Mouse (Mus musculus): Measurements from ENCODE around the gene Gm5089. TPM values are rescaled to one million over a fixed set of nuclear protein-coding genes. Genes with fewer than 3 reads are reported as not detected.
A peak's percentile ranks its signal among the peaks of the same experiment; 100 is the strongest.
"Not testable (repeated sequence)": the region's sequence is repeated elsewhere in the genome, so short reads cannot be mapped to it uniquely, and the experiment has no call there.

Gene Gm5089
- total and polyA plus RNA-seq, 3 experiments = not detected

DNA sequence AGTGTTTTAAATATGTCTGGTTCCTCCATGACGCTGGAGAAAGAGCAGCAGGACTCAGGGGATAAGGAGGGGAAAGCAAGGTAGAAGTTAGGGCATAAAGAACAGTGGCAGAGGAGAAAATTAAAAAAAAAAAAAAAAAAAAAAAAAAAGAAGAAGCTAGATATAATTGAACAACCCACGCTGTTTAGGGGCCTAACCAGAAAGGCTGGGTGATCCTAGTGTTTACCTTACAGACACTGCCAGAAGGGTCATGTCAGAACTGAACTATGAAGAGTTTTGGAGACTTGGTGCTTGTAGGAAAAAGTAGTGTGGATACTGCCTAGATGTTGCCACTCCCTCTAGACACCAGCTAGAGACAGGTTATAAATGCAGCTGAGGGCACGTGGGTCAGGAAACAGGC is 10.6 kb upstream of the Gm5089 start (continued):
- TF ChIP-seq MEF2A (IDR thresholded peaks at IDR 0.05; ENCODE audit: extremely low read depth, insufficient replicate concordance, low read depth, low read length, poor library complexity, severe bottlenecking) (no peak), MXI1 (IDR thresholded peaks at IDR 0.05; ENCODE audit: low read depth, low read length) (peak; percentile 68), ELF1 (IDR thresholded peaks at IDR 0.05; ENCODE audit: low read depth, low read length) (no peak), MYB (IDR thresholded peaks at IDR 0.05; ENCODE audit: low read depth, low read length) (no peak), RAD21 (IDR thresholded peaks at IDR 0.05; ENCODE audit: low read depth, low read length) (no peak), CHD1 (IDR thresholded peaks at IDR 0.05; ENCODE audit: low read depth, low read length) (0 out of 2 replicates have a peak, but pooled peaks have one; percentile 44), MYC (IDR thresholded peaks at IDR 0.05; ENCODE audit: low read depth, low read length) (0 out of 2 replicates have a peak, but pooled peaks have one; percentile 54), BHLHE40 (IDR thresholded peaks at IDR 0.05; ENCODE audit: borderline replicate concordance, low read depth, low read length) (no peak), POLR2AphosphoS2 (IDR thresholded peaks at IDR 0.05; ENCODE audit: low read length) (no peak), POLR2AphosphoS5 (IDR thresholded peaks at IDR 0.05; ENCODE audit: borderline replicate concordance, low read depth, low read length) (no peak), ZC3H11A (IDR thresholded peaks at IDR 0.05; ENCODE audit: low read depth, low read length) (no peak)

DNA sequence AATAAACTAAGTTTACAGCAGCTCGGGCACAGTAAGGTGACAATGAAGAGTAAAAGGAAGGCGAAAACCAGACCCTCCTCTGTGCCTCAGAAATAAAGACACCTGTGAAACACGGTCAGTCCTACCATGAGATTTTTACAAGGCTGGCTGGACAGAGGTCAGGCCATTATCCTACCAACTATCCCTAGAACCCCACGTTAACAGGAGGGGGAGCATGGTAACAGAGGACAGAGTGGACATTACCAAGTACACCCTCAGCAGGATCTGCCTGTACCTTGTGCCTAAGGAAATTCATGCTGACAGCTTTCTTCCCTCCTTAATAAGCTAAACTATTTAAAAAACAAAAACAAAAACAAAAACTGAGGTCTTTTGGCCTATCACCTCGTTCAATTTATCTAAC is 9.3 kb upstream of the Gm5089 start:
- no peaks in the 10 kb centered on the region for H3K9me3 ChIP-seq (replicated peaks; ENCODE audit: insufficient read depth, low read length)
- H3K27me3 ChIP-seq (ENCODE audit: control insufficient read depth in 1 of 2, insufficient read depth in 2 of 2, low read length in 2 of 2) = no peaks in the 10 kb centered on the region
- H3K36me3 ChIP-seq (ENCODE audit: control insufficient read depth in 1 of 2, insufficient read depth in 2 of 2, low read length in 2 of 2) = peaks cover 5 to 20% of the 10 kb centered on the region in 2 experiments

DNA sequence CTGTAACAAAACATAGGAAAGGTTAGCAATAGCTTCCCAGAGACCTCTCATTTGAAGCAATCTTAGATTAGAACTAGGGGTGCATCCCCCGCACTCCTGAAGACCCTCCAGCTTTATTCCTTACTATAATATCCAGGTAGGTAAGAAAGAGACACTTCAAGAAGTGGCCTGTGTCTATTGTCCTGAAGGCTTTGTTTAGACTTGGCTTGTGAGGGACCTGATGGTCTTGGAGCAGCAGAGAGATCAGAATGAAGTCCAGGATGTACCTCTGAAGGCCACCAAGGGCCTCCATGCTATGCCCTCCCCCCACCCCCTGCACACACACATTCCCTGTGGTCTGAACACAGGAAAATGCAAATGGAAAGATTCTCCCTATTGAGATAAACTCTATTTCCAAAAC is 8.9 kb upstream of the Gm5089 start:
- H3K36me3 ChIP-seq (ENCODE audit: control insufficient read depth in 1 of 2, insufficient read depth in 2 of 2, low read length in 2 of 2) = peaks cover 5 to 20% of the 10 kb centered on the region in 2 experiments
- TF ChIP-seq ETS1 (IDR thresholded peaks at IDR 0.05; ENCODE audit: low read depth, low read length) = no peak
- TF ChIP-seq ZNF384 (IDR thresholded peaks at IDR 0.05; ENCODE audit: low read depth, low read length) = no peak
- TF ChIP-seq JUND (IDR thresholded peaks at IDR 0.05; ENCODE audit: low read depth, low read length) = no peak
- no peak for TF ChIP-seq EP300 (IDR thresholded peaks at IDR 0.05; ENCODE audit: low read depth in 1 of 2, low read length in 2 of 2)
- no peak for TF ChIP-seq POLR2AphosphoS2 (IDR thresholded peaks at IDR 0.05; ENCODE audit: low read length)
- no peak for TF ChIP-seq MAFK (IDR thresholded peaks at IDR 0.05; ENCODE audit: borderline replicate concordance, low read depth, low read length)
- no peak for TF ChIP-seq POLR2A (IDR thresholded peaks at IDR 0.05; ENCODE audit: control insufficient read depth in 1 of 2, insufficient read depth in 1 of 2, low read depth in 1 of 2, low read length in 2 of 2, poor library complexity in 1 of 2)
- no peak for TF ChIP-seq TCF12 (IDR thresholded peaks at IDR 0.05; ENCODE audit: low read depth, low read length)
- no peak for TF ChIP-seq MEF2A (IDR thresholded peaks at IDR 0.05; ENCODE audit: extremely low read depth, insufficient replicate concordance, low read depth, low read length, poor library complexity, severe bottlenecking)
- no peak for TF ChIP-seq ZKSCAN1 (IDR thresholded peaks at IDR 0.05; ENCODE audit: low read depth, low read length)
- no peak for TF ChIP-seq RCOR1 (IDR thresholded peaks at IDR 0.05; ENCODE audit: low read depth, low read length)
- no peak for TF ChIP-seq POLR2AphosphoS5 (IDR thresholded peaks at IDR 0.05; ENCODE audit: borderline replicate concordance, low read depth, low read length)
- TF ChIP-seq USF2 (IDR thresholded peaks at IDR 0.05; ENCODE audit: borderline replicate concordance in 1 of 2, insufficient read depth in 1 of 2, low read depth in 1 of 2, low read length in 2 of 2) = no peak

More for the DNA sequence above, 9.3 kb upstream of the Gm5089 start:
- DNase-seq (ENCODE audit: low read depth, low spot score) = no peak
- Histone ChIP-seq H3K27ac (ENCODE audit: control insufficient read depth, low read depth, low read length) (no peak overlapping the region), H3K4me3 (ENCODE audit: control insufficient read depth in 1 of 2, insufficient read depth in 1 of 2, low read depth in 2 of 2, low read length in 2 of 2) (no peak overlapping the region; a peak in 1 of 4 replicates), H3K4me1 (ENCODE audit: control insufficient read depth in 1 of 2, insufficient read depth in 2 of 2, low read length in 2 of 2) (peaks cover 8 to 17% of the 10 kb centered on the region in 2 experiments), H3K9ac (ENCODE audit: control insufficient read depth, low read depth, low read length, poor library complexity, severe bottlenecking) (no peak overlapping the region; the same call in 1 of the 2 replicates), H3K79me2 (ENCODE audit: control insufficient read depth, insufficient read depth, low read length, poor library complexity) (peaks cover 47% of the 10 kb centered on the region)
- no peak for TF ChIP-seq ZC3H11A (IDR thresholded peaks at IDR 0.05; ENCODE audit: low read depth, low read length)

DNA sequence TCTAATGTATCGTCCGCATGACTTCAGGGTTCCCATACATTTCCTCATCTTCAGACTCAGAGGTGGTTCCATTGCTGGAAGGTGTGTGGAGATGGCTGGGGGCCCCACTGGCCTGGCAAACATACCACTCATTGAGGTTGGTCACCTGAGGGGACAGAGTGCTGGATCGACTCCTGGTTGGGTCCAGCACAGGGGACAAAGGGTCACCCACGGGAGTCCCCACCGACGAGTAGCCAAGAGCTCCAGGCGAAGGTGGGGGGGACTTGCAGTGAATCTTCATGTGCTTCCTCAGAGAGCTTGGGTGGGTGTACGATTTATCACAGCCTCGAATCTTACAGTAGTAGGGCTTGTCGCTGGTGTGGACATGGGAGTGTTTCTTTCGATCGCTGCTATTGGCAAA is 8.4 kb upstream of the Gm5089 start:
- H3K9me3 ChIP-seq (replicated peaks; ENCODE audit: insufficient read depth, low read length); H3K9ac ChIP-seq (ENCODE audit: control insufficient read depth, low read depth, low read length, poor library complexity, severe bottlenecking); H3K27me3 ChIP-seq (ENCODE audit: control insufficient read depth in 1 of 2, insufficient read depth in 2 of 2, low read length in 2 of 2); H3K27ac ChIP-seq (ENCODE audit: control insufficient read depth, low read depth, low read length); H3K4me3 ChIP-seq (ENCODE audit: control insufficient read depth in 1 of 2, insufficient read depth in 1 of 2, low read depth in 2 of 2, low read length in 2 of 2); DNase-seq (ENCODE audit: low read depth, low spot score): not testable (repeated sequence)
- H3K36me3 ChIP-seq (ENCODE audit: control insufficient read depth in 1 of 2, insufficient read depth in 2 of 2, low read length in 2 of 2) = peaks cover 5 to 20% of the 10 kb centered on the region in 2 experiments
- H3K79me2 ChIP-seq (ENCODE audit: control insufficient read depth, insufficient read depth, low read length, poor library complexity) = peaks cover 39% of the 10 kb centered on the region
- H3K4me1 ChIP-seq (ENCODE audit: control insufficient read depth in 1 of 2, insufficient read depth in 2 of 2, low read length in 2 of 2) = peaks cover 8 to 17% of the 10 kb centered on the region in 2 experiments

More for the DNA sequence above, 8.9 kb upstream of the Gm5089 start:
- no peak for DNase-seq (ENCODE audit: low read depth, low spot score)
- Histone ChIP-seq H3K9ac (ENCODE audit: control insufficient read depth, low read depth, low read length, poor library complexity, severe bottlenecking) (no peak overlapping the region), H3K4me3 (ENCODE audit: control insufficient read depth in 1 of 2, insufficient read depth in 1 of 2, low read depth in 2 of 2, low read length in 2 of 2) (no peak overlapping the region), H3K27ac (ENCODE audit: control insufficient read depth, low read depth, low read length) (no peak overlapping the region), H3K79me2 (ENCODE audit: control insufficient read depth, insufficient read depth, low read length, poor library complexity) (peaks cover 43% of the 10 kb centered on the region), H3K4me1 (ENCODE audit: control insufficient read depth in 1 of 2, insufficient read depth in 2 of 2, low read length in 2 of 2) (peaks cover 8 to 17% of the 10 kb centered on the region in 2 experiments), H3K27me3 (ENCODE audit: control insufficient read depth in 1 of 2, insufficient read depth in 2 of 2, low read length in 2 of 2) (no peaks in the 10 kb centered on the region), H3K9me3 (replicated peaks; ENCODE audit: insufficient read depth, low read length) (no peaks in the 10 kb centered on the region)
